Comparison of ENCODE assay signal across 9 mouse cellular contexts in the genomic region with DNA sequence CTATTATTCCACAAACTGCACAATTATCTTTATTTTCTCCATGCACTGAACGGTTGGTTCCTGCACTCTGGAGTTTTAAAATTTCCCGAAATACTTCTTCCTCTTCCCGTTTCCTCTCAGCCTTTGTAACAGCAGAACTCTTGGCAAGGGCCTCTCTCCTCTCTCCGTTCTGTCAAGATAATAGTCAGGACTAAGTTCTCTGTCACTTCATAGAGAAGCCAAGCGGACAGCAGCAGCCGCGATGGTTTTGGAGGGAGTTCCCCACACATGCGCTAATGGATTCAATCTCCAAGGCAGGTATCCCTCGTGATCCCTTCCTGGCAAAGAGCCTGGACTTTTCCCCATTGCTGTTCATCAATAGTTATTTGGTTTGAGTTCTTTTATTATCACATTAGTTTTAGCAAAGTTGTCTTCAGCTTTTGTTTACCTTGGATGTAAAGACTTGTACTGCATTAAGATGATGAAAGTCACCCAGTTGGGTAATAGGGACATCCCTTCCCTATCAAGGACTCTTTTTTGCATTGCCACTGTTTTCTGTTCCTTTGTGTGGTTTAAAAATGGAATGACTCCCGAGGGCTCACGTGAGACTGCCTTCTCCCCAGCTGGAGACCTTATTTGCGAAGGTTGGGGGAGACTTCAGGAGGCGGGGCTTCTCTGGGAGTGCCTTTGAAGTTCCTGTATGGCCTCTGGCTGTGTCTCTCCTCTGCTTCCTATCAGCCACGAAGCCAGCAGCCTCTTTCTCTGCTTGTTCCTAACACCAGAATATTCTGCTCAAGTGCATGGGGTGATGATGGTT. TPM values are rescaled to one million over a fixed set of nuclear protein-coding genes. Genes with fewer than 3 reads are reported as not detected.
DNase-seq lines count a peak whose midpoint lies in the region; ATAC-seq and TF ChIP-seq lines count a peak whose summit lies in the region.
"Had no signal": no experiment of that assay in that cellular context is flagged by ENCODE, and none has a peak within 500 bp of the region (broad histone marks: within the 10 kb centered on the region; RNA-seq: fewer than 3 reads in every experiment).

No protein-coding gene starts in this region.

- H3K9me3 ChIP-seq in kidney, embryonic 15.5 days (replicated peaks), result no peaks in the 10 kb centered on the region
- H3K9me3 ChIP-seq in kidney, embryonic 16.5 days (ENCODE audit: low read length), result peaks cover 8% of the 10 kb centered on the region

- 37% methylated on average over 14 of the region's 14 CpGs for WGBS in kidney, embryonic 15.5 days
- 35% methylated on average over 14 of the region's 14 CpGs for WGBS in kidney, embryonic 16.5 days
- WGBS in cerebellum, adult 2 months, result 36% methylated on average over 14 of the region's 14 CpGs

- ATAC-seq in kidney, embryonic 15.5 days (replicated peaks; ENCODE audit: low FRiP score), result no peak
- no peak for ATAC-seq in kidney, embryonic 16.5 days (ENCODE audit: low FRiP score, low TSS enrichment)
- ATAC-seq: forebrain, embryonic 16.5 days had no signal

- H3K27me3 ChIP-seq in kidney, embryonic 15.5 days, result no peaks in the 10 kb centered on the region
- H3K27me3 ChIP-seq in kidney, embryonic 16.5 days (ENCODE audit: insufficient read depth, low read length), result no peaks in the 10 kb centered on the region
- H3K27me3 ChIP-seq in cerebellum, adult 2 months (ENCODE audit: control insufficient read depth, insufficient read depth, low read length), result no peaks in the 10 kb centered on the region; the same call in 1 of the 2 replicates
- H3K27me3 ChIP-seq: midbrain, embryonic 12.5 days had no signal

- H3K9ac ChIP-seq in kidney, embryonic 15.5 days, result no peak overlapping the region
- H3K9ac ChIP-seq in kidney, embryonic 16.5 days (replicated peaks; ENCODE audit: low read length), result no peak overlapping the region
- H3K9ac ChIP-seq: midbrain, embryonic 12.5 days had no signal

- peak overlapping the region; percentile 49 for H3K27ac ChIP-seq in kidney, embryonic 15.5 days
- H3K27ac ChIP-seq in kidney, embryonic 16.5 days (ENCODE audit: low read length), result no peak overlapping the region
- H3K27ac ChIP-seq in cerebellum, adult 2 months (ENCODE audit: insufficient read depth, low read length), result no peak overlapping the region
- H3K27ac ChIP-seq: midbrain, embryonic 12.5 days had no signal

- no peak for TF ChIP-seq CTCF in cerebellum, adult 2 months (IDR thresholded peaks at IDR 0.05; ENCODE audit: borderline replicate concordance, insufficient read depth, low read depth, low read length)

- no peaks in the 10 kb centered on the region for H3K36me3 ChIP-seq in kidney, embryonic 15.5 days
- H3K36me3 ChIP-seq in kidney, embryonic 16.5 days (ENCODE audit: insufficient read depth, low read length), result no peaks in the 10 kb centered on the region
- H3K36me3 ChIP-seq: midbrain, embryonic 12.5 days had no signal

- no peak for TF ChIP-seq POLR2A in cerebellum, adult 2 months (IDR thresholded peaks at IDR 0.05; ENCODE audit: borderline replicate concordance, insufficient read depth, low read length)

- peaks cover 13% of the 10 kb centered on the region for H3K4me1 ChIP-seq in kidney, embryonic 15.5 days
- H3K4me1 ChIP-seq in kidney, embryonic 16.5 days (ENCODE audit: insufficient read depth, low read length), result peaks cover 10% of the 10 kb centered on the region; the same call in 1 of the 2 replicates
- H3K4me1 ChIP-seq in cerebellum, adult 2 months (ENCODE audit: control insufficient read depth, insufficient read depth, low read length), result no peaks in the 10 kb centered on the region
- H3K4me1 ChIP-seq: midbrain, embryonic 12.5 days had no signal

- H3K4me3 ChIP-seq in kidney, embryonic 15.5 days (replicated peaks), result no peak overlapping the region
- no peak overlapping the region for H3K4me3 ChIP-seq in kidney, embryonic 16.5 days (ENCODE audit: low read length)
- no peak overlapping the region for H3K4me3 ChIP-seq in cerebellum, adult 2 months (replicated peaks; ENCODE audit: insufficient read depth, low read depth, low read length)
- H3K4me3 ChIP-seq: midbrain, embryonic 12.5 days had no signal

- DNase-seq in ZHBTc4 (ENCODE audit: low read depth, low spot score), result peak; percentile 71
- peak; percentile 57 for DNase-seq in heart, adult 8-10 months (ENCODE audit: low spot score)
- peak; percentile 32 to 41 for DNase-seq in kidney, postnatal 4 days
- no peak for DNase-seq in cerebellum, adult 2 months
- DNase-seq in MN1 (ENCODE audit: low spot score), result no peak

- peak overlapping the region; percentile 26; the same call in 1 of the 2 replicates for H3K4me2 ChIP-seq in kidney, embryonic 15.5 days
- no peak overlapping the region for H3K4me2 ChIP-seq in kidney, embryonic 16.5 days (replicated peaks; ENCODE audit: low read depth, low read length)
- H3K4me2 ChIP-seq: midbrain, embryonic 12.5 days had no signal

RNA-seq across cellular contexts. Expression of a gene that starts 6.0 kb away (rescaled TPM):
- polyA plus RNA-seq in kidney, embryonic 15.5 days (2015; fragmentation: Nextera tagmentation; extraction: Ambion mirVana), result 82.5 and 82.7 TPM in 2 replicates
- polyA plus RNA-seq in kidney, embryonic 16.5 days (2015; fragmentation: Nextera tagmentation; extraction: Ambion mirVana), result 116 and 117 TPM in 2 replicates
- 1 to 10 TPM; 5.0 to 7.2 (median 6.2) TPM for total RNA-seq in heart, adult 8-10 months (2022)
- polyA plus RNA-seq in cerebellum, adult 2 months (2012; rRNA removed), result 2.2 and 2.6 TPM in 2 replicates

Comparison
In these comparisons a context has a peak if more than half of its experiments do, and no peak if none do; other contexts are left out.
1. DNase-seq: peak in ZHBTc4 (single experiment), heart, adult 8-10 months (single experiment) and kidney, postnatal 4 days (2 of 2); none in cerebellum, adult 2 months (0 of 2) and MN1 (single experiment).
2. RNA of a gene that starts 6.0 kb away (polyA plus RNA-seq): 116 to 117 TPM in kidney, embryonic 16.5 days and 82.5 to 82.7 TPM in kidney, embryonic 15.5 days; 2.2 to 2.6 TPM in cerebellum, adult 2 months; every median in the first group is over 10 times any median in the second.